Mouse (Mus musculus) mesoderm, embryonic 11.5 days (tissue): ENCODE measurements around the gene Fam193a.

Source experiments
- DNase-seq: peaks from one replicate; pipeline ENCODE4 v3.0.0-alpha.2; 2012; ENCODE audit warnings: low read depth, low spot score

The Fam193a gene

DNA sequence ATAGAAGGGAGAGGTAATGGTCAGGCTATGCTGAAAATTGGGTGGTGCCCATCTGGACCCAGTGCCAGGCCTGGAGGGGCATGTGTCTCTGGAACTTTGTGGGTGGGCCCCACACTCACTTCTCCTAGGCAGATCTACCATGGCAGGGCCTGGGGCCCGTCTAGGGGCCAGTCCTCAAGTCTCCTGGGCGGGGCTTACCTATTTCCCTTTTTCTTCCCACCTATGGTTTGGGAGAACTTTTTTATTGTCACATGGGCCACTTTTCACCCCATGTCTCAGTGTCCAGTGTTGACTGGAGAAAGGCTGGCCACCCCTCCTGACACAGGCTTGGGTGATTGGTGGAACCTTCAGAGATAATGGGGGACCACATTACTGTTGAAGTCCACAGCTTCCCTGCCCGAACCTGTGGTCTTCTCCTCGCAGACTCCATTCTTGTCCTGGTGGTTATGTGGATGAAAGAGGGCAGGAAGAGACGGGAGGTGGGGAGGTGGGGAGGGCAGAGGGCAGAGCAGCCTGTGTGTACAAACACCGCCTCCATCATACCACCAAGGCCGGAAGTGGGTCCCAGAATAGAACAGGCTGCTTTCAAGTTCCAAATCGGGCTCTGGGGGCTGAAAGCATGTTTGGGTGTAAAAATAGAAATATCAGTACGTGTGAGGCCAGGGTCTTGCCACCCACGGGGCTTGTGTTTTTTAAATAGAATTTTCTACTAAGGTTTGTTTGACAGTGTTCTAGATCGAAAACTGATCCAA, 150.9 kb downstream of the Fam193a start:
- no peak for DNase-seq

DNA sequence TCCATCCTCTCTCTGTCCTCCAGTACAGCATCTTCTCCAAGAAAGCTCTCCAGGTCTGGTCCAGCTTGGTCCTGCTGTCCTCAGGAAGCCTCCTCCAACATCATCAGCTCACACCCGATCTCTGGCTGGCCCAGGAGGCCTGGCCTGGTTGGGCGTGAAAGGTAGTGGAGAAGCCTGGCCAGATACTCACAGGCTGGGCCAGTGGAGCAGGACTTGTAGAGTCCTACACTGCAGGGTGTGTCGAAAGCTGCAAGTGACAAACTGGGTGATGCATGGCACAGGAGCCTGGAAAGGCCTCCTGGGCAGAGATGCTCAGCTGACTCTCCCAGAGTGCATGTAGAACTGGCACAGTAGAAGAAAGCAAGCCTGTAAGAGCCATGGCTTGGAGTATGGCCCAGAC, 151.6 kb downstream of the Fam193a start:
- DNase-seq, result no peak

DNA sequence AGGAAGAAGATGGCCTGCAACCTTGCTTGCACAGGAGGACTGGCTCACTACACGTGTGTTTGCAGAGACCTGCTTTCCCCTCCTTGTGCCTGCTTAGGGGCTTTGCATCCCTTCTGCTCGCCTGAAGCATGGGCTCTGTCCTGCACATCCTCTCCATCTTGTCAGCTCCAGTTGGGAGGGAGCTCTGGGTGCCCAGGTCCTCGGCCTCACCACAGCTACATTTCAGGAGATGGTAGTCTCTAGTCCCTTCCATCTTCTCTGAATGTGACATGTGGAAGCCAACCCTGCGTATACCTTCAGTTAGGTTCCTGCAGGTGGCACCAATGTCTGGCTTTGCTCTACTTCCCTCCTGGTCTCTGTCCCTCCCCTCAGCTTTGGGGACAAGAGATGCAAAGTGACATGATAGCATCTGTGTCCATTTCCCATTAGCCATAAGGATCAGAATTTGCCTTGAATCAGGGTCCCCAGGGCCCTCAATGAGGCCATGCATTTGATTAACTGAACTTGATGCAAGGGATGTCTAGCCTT, 154.3 kb downstream of the Fam193a start:
- no peak for DNase-seq

DNA sequence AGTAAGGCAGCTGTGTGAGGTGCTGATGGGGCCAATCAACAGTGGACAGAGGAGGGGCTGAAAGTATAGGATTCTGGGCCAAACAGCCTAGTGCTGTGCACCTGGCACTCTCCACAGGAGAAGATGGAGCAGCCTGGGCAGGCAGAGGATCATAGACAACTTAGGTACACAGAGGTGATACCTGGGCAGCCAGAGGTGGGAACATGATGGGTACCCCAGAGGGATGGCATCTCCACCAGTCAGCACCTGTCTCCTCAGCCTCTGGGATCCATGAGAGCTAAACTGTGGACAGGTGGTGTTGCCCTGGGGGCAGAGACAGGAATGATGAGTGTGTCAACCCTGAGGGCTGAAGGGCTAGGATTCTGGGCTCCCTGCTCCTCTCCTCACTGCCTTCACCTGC, 154.8 kb downstream of the Fam193a start:
- DNase-seq, result no peak

DNA sequence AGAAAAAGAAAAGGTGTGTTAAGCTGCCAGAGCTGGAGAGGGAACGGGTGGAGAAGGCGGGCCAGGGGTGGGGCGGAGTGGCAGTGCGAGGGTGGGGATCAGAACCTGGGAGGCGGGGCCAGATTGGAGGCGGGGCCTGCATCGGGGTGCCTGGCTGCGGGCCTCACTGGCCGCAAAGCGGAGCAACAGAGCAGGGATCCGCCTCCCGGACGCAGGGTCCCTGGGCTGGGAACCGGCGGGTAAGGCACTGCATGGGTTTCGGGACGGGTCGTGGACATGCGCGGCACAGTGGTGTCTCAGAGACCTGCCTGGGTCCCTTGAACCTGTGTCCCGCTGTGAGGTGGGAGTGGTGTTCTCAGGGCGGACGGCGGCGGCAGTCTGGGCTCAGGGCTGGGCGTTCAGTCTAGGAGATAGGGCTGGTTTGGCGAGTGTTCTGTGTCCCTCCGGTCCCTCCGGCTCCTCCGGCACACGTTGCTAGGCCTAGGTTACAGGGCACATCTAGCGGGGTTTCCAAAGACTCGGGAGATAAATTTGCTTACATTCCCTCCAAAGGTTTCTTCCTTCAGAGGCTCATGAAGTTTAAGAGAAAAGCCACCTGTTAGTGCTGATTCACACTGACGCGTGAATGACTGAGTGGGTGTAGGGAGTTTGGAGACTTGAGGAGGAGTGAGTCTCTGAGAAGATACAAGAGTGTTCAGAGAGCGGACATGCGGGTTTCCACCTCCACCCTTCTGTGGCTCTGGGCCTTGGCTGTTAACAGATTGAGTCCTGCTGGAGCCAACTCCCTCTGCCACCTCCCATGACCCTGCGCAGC, 156.1 kb downstream of the Fam193a start, which contains the start of gene Sh3bp2:
Sh3bp2 (plus strand) TSS at position 176 of the 814 bp plus-strand sequence.
- DNase-seq, result peak; percentile 85

DNA sequence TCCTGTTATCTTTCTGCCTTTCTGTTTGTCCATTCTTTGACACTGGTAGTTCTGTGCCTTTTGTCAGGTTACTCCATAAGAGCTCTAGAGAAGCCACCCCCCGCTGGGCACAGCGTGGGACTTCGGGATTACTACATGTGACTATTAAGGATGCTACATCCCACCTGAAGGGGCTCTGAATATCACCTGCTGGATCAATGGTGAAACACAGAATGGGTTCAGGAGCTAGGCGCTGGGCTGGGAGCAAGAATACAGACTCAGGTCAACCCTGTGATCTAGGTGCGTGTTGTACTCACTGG, 156.7 kb downstream of the Fam193a start:
- no peak for DNase-seq

DNA sequence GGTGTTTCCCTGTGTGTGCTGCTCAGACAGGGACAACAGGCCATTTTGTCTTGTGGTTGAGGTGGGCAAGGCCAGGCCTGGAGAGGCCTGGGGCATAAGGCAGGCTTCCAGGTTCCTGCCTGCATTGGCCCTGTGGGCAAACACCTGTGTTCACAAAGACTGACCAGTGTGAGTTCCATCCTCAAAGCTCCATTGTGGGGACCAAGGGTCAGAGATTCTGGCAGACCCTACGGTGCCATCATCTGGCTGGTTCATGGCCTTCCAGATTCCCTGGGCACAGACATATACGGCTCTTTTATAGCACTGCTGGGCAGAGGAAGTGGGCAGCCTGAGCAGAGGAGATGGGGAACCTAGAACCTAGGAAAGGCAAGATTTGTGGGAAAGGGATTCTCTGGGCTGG, 157.6 kb downstream of the Fam193a start:
- no peak for DNase-seq

DNA sequence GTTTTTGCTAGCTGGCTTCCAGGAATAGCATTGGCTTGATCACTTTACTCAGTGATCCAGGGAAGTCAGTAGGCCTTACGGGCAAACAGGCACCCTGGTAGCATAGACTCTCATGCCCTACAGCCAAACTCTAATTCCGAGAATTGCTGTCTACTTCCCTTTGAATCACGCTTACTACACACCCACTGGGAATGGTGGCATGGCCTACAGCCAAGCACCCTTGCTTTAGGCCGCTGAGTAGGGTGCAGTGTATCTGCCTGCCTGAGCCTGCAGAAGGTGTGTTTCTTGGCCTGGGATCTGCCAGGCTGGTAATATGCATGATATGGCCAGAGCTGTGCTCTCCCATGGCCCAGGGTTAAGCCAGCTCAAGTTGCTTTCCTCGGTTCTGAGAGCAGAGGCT, 159.0 kb downstream of the Fam193a start:
- no peak for DNase-seq

DNA sequence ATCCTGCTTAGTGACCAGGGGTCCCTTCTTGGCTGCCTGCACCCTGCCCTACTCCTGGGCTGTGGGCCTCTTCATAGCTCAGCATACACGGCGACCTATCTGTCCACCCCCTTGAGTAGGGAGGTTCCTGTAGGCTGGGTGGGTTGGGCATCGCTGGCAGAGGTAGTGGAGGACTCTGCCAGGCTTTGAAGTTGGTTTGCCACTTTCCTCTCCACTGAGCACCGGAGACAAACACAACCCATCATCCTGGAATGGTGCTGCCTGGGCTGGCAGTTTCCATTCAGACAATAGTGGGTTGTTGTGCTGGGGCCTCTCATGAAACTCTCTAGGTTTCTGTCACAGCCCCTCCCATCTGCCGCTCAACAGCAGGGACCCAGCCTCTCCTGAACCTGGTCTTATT, 160.4 kb downstream of the Fam193a start:
- no peak for DNase-seq

DNA sequence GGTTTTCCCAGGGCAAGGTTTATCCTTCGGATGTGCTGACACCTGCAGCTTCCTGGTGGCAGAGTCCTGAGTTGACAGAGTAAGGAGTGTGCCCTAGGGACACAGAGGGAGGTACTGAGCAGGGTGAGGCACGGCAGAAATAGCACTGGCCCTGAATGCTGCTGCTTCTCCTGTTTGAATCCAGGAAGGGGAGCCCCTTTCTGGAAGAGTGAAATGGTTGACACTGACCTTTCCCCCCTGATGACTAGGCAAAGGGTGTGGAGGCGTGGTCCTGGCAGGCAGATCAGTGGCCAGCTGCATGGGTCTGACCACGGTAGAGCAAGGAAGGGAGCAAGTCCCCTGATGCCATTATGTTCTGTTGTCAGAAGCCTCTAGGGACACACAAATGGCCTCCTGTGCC, 161.0 kb downstream of the Fam193a start:
- no peak for DNase-seq

DNA sequence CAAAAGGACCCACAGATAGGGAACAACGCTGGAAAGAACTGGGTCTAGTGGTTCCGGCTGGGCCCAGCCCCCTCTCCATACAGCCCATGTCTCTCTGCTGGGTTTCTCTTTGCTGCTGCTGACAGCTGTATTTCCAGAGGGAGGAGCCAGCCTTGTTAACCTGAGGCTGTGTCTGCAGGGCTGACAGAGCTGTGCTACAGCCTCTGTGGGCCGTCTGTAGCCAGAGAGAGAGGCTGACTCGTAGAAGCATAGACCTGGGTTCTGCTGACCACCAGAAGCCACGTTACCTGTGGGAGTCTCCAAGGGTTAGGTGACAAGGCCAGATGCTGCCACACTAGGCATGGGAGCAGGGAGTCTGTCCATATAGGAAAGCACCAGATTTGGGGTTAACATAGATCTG, 163.3 kb downstream of the Fam193a start:
- no peak for DNase-seq

DNA sequence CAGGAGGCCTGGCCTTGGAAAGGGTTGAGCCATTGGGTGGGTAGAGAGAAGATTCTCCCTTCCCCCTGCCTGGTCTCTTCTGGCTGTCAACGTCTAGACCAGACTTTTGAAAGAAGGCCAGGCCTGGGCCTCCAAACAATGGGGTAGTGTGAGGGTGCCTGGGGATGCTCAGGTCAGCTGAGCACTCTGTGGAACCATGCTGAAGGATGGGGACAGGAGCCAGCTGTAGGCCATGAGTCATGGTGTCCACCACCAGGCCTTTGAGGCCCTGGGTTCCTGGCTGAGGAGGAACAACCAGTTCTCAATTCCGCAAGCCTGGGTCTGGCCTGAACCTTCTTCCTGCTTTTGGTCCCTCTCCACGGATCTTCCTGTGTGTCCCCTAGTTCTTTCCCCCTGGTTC, 164.1 kb downstream of the Fam193a start:
- DNase-seq, result no peak

DNA sequence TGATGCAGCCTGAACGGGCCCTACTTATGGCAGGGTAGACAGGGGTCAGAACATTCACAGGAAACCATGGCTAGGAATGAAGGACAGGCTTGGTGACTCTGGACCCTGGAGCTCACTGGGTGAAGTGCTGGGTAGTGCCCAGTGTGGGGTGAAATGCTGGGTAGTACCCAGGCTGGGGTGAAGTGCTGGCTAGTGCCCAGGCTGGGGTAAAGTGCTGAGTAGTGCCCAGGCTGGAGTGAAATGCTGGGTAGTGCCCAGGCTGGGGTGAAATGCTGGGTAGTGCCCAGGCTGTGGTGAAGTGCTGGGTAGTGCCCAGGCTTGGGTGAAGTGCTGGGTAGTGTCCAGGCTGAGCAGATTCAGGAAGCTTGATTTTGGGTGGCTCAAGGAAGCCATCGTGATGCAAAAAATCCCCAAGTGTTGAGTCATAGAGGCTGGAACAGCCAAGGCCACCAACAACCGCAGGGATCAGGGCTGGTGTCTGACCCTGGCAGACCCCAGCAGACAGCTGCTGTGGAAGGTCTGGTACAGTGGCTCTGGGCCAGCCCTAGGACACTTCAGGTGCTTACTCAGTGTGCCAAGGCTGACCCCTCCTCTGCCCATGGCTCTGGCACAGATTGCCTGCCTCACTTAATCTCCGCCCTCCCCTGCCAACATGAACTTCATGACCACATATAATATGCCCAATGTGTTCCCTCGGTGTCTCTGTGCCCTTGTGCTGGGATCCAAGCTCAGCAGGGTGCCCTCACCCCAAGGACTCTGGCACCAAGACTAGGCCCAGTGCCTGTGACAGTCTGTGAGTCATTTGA, 165.2 kb downstream of the Fam193a start:
- DNase-seq, result no peak

DNA sequence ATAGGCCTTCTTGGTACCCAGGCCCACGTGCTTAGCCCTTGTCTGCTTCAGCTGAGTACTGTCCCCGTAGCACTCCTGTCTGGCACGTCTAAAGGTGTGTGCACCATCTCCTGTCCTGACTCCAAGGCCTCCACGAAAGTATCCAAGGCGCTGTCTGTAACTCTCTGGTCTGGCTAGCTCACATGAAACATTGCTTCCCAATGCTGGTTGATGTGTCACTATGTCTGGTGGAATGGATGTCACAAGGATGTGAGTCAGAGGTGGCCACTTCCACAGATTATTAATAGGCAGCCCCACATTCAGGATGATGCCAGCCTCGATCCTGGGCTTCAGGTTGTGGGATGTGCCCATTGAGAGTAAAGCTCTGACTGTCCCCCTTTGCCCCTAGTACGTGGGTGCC, 166.1 kb downstream of the Fam193a start:
- DNase-seq, result no peak
